Mouse (Mus musculus) E14TG2a.4 (cell line): ENCODE measurements around the gene Plxnb2.

Source experiments
- H3K27me3 ChIP-seq: 2 replicates; pipeline ENCODE4 v1.6.1; 2014; ENCODE audit warnings: low read length, control low read depth; ENCODE audit not compliant: insufficient read depth
- H3K36me3 ChIP-seq: 2 replicates; pipeline ENCODE4 v1.6.1; 2014; ENCODE audit warnings: low read length, control low read depth; ENCODE audit not compliant: insufficient read depth
- H3K4me1 ChIP-seq: replicated peaks from 2 replicates; pipeline ENCODE4 v1.6.1; 2014; ENCODE audit warnings: low read depth, low read length, control low read depth
- H3K4me3 ChIP-seq: replicated peaks from 2 replicates; pipeline ENCODE4 v1.5.1; 2014; ENCODE audit warnings: mild to moderate bottlenecking, low read length
- H3K9me3 ChIP-seq: 2 replicates; pipeline ENCODE4 v1.6.1; 2014; ENCODE audit warnings: low read length, control low read depth
- CTCF ChIP-seq: conservative IDR thresholded peaks from 2 replicates; pipeline ENCODE4 v1.5.1; 2014; ENCODE audit warnings: low read length
- NANOG ChIP-seq: IDR thresholded peaks from 2 replicates; pipeline ENCODE4 v1.6.1; 2014; ENCODE audit warnings: borderline replicate concordance, low read length, mixed read lengths
- POU5F1 ChIP-seq: IDR thresholded peaks from 2 replicates; pipeline ENCODE4 v1.6.1; 2014; ENCODE audit warnings: low read length, borderline replicate concordance

Gene Plxnb2

GRCm38 (mm10) chr15:89130245-89130644, 50.3 kb downstream of the Plxnb2 start:
- peaks cover 15% of the 10 kb centered on the region for H3K27me3 ChIP-seq
- peaks cover 7% of the 10 kb centered on the region for H3K36me3 ChIP-seq
- no peak for TF ChIP-seq NANOG
- no peak for TF ChIP-seq POU5F1
- no peak for TF ChIP-seq CTCF
- H3K4me1 ChIP-seq: peaks cover 21% of the 10 kb centered on the region
- H3K4me3 ChIP-seq: no peak overlapping the region
- no peaks in the 10 kb centered on the region for H3K9me3 ChIP-seq

- no peak for TF ChIP-seq POU5F1
- TF ChIP-seq CTCF: peak; percentile 87
Observed at GRCm38 (mm10) chr15:89128382-89129350, 51.9 kb downstream of the Plxnb2 start, which contains the start of gene Hdac10. TSS of gene Hdac10 (minus strand) at chr15:89128700.

DNA sequence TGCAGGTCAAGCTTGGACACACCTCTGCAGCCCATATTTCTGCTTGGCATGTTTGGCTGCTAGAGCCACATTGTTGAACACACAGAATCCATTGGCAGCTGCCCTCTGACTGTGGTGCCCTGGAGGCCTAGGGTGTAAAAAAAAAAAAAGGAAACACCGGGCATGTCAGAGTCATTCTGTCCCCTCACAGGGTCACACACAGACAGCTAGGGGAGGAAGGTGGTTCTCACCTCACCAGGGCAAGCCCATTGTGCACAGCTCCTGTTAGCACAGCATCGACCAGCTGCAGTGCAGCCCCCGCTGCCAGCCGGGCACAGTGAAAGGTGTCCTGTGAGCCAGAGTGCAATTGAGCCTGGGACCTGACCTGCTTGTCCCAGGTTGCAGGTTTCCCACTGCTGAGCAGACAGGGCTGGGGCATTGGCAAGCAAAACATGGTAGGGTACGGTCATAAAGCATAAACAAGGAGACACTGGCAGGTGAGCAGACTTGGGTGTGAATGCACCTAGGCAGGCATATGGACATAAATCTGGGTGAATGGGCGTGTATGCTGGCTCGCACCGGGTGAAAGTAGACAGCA, 53.1 kb downstream of the Plxnb2 start:
- TF ChIP-seq CTCF (no peak), POU5F1 (no peak), NANOG (no peak)
- Histone ChIP-seq H3K27me3 (peaks cover 8% of the 10 kb centered on the region; the same call in 1 of the 2 replicates), H3K4me3 (peak overlapping the region; percentile 81), H3K9me3 (no peaks in the 10 kb centered on the region), H3K36me3 (peaks cover 7% of the 10 kb centered on the region), H3K4me1 (peaks cover 39% of the 10 kb centered on the region)

More at GRCm38 (mm10) chr15:89128382-89129350, 51.9 kb downstream of the Plxnb2 start, which contains the start of gene Hdac10:
- peaks cover 7% of the 10 kb centered on the region for H3K36me3 ChIP-seq
- H3K4me1 ChIP-seq: peaks cover 31% of the 10 kb centered on the region
- H3K4me3 ChIP-seq: peak within 1 kb of the TSS; percentile 81
- peaks cover 8% of the 10 kb centered on the region; the same call in 1 of the 2 replicates for H3K27me3 ChIP-seq
- no peaks in the 10 kb centered on the region for H3K9me3 ChIP-seq

- no peak for TF ChIP-seq NANOG
- no peak for TF ChIP-seq POU5F1
- no peak for TF ChIP-seq CTCF
- H3K27me3 ChIP-seq: peaks cover 8% of the 10 kb centered on the region; the same call in 1 of the 2 replicates
- H3K4me1 ChIP-seq: peaks cover 47% of the 10 kb centered on the region
- H3K36me3 ChIP-seq: peaks cover 8% of the 10 kb centered on the region
- H3K9me3 ChIP-seq: no peaks in the 10 kb centered on the region
- no peak overlapping the region for H3K4me3 ChIP-seq
Observed at GRCm38 (mm10) chr15:89126622-89127021, 54.0 kb downstream of the Plxnb2 start.

- peaks cover 60% of the 10 kb centered on the region for H3K4me1 ChIP-seq
- no peak overlapping the region for H3K4me3 ChIP-seq
- peaks cover 18% of the 10 kb centered on the region for H3K36me3 ChIP-seq
- TF ChIP-seq NANOG (no peak), CTCF (no peak), POU5F1 (no peak)
- peaks cover 8% of the 10 kb centered on the region; the same call in 1 of the 2 replicates for H3K27me3 ChIP-seq
- H3K9me3 ChIP-seq: no peaks in the 10 kb centered on the region
Observed at GRCm38 (mm10) chr15:89125351-89125750, 55.2 kb downstream of the Plxnb2 start.

GRCm38 (mm10) chr15:89124312-89124711, 56.3 kb downstream of the Plxnb2 start:
- peaks cover 70% of the 10 kb centered on the region for H3K4me1 ChIP-seq
- H3K36me3 ChIP-seq: peaks cover 26% of the 10 kb centered on the region
- no peak for TF ChIP-seq CTCF
- no peak overlapping the region for H3K4me3 ChIP-seq
- H3K27me3 ChIP-seq: peaks cover 8% of the 10 kb centered on the region; the same call in 1 of the 2 replicates
- no peaks in the 10 kb centered on the region for H3K9me3 ChIP-seq

- TF ChIP-seq CTCF (peak; percentile 21; the same call in 1 of the 2 replicates), NANOG (no peak)
- peaks cover 8% of the 10 kb centered on the region; the same call in 1 of the 2 replicates for H3K27me3 ChIP-seq
- peaks cover 33% of the 10 kb centered on the region for H3K36me3 ChIP-seq
Observed at GRCm38 (mm10) chr15:89123595-89123994, 57.0 kb downstream of the Plxnb2 start.

GRCm38 (mm10) chr15:89122649-89123366, 57.8 kb downstream of the Plxnb2 start, which contains the start of gene Tubgcp6:
TSS of gene Tubgcp6 (minus strand) at chr15:89123112.
- Histone ChIP-seq H3K36me3 (peaks cover 41% of the 10 kb centered on the region), H3K27me3 (peaks cover 8% of the 10 kb centered on the region; the same call in 1 of the 2 replicates), H3K4me3 (peak within 1 kb of the TSS; percentile 98), H3K9me3 (no peaks in the 10 kb centered on the region), H3K4me1 (peaks cover 58% of the 10 kb centered on the region)
- TF ChIP-seq NANOG: no peak
- TF ChIP-seq CTCF: no peak

More at GRCm38 (mm10) chr15:89123595-89123994, 57.0 kb downstream of the Plxnb2 start:
- no peaks in the 10 kb centered on the region for H3K9me3 ChIP-seq
- H3K4me1 ChIP-seq: peaks cover 64% of the 10 kb centered on the region
- H3K4me3 ChIP-seq: peak overlapping the region; percentile 98
